Mouse (Mus musculus): Measurements from ENCODE around the gene Fer.
"Not testable (repeated sequence)": the region's sequence is repeated elsewhere in the genome, so short reads cannot be mapped to it uniquely, and the experiment has no call there.

Fer gene

GRCm38 (mm10) chr17:63863012-63863630, at the start of gene Fer:
Gene Fer, plus strand, starts transcription at chr17:63863062.
- DNase-seq (ENCODE audit: low spot score) = no peak

GRCm38 (mm10) chr17:63813552-63813951, 49.3 kb upstream of the Fer start:
- no peak for DNase-seq (ENCODE audit: low spot score)

- DNase-seq (ENCODE audit: low spot score) = no peak
These were observed 44.3 kb upstream of the Fer start for GRCm38 (mm10) chr17:63818444-63819027.

GRCm38 (mm10) chr17:63824141-63824540, 38.7 kb upstream of the Fer start:
- DNase-seq (ENCODE audit: low spot score) = no peak

- no peak for DNase-seq (ENCODE audit: low spot score)
These were observed 36.7 kb upstream of the Fer start for GRCm38 (mm10) chr17:63826196-63826595.

GRCm38 (mm10) chr17:63826767-63827166, 36.1 kb upstream of the Fer start:
- DNase-seq (ENCODE audit: low spot score) = no peak

GRCm38 (mm10) chr17:63828561-63829332, 34.1 kb upstream of the Fer start:
- no peak for DNase-seq (ENCODE audit: low spot score)

- DNase-seq (ENCODE audit: low spot score) = no peak
These were observed 31.3 kb upstream of the Fer start for GRCm38 (mm10) chr17:63831550-63831949.

GRCm38 (mm10) chr17:63836223-63836622, 26.6 kb upstream of the Fer start:
- no peak for DNase-seq (ENCODE audit: low spot score)

GRCm38 (mm10) chr17:63836641-63837040, 26.2 kb upstream of the Fer start:
- DNase-seq (ENCODE audit: low spot score) = no peak

- no peak for DNase-seq (ENCODE audit: low spot score)
These were observed 24.7 kb upstream of the Fer start for GRCm38 (mm10) chr17:63838144-63838543.

- no peak for DNase-seq (ENCODE audit: low spot score)
These were observed 23.1 kb upstream of the Fer start for GRCm38 (mm10) chr17:63839636-63840269.

- no peak for DNase-seq (ENCODE audit: low spot score)
These were observed 20.6 kb upstream of the Fer start for GRCm38 (mm10) chr17:63842226-63842625.

- DNase-seq (ENCODE audit: low spot score) = no peak
These were observed 17.9 kb upstream of the Fer start for GRCm38 (mm10) chr17:63844936-63845335.

GRCm38 (mm10) chr17:63845766-63846165, 17.1 kb upstream of the Fer start:
- not testable (repeated sequence) for DNase-seq (ENCODE audit: low spot score)

GRCm38 (mm10) chr17:63849151-63849550, 13.7 kb upstream of the Fer start:
- no peak for DNase-seq (ENCODE audit: low spot score)

- peak; percentile 44 for DNase-seq (ENCODE audit: low spot score)
These were observed 13.3 kb upstream of the Fer start for GRCm38 (mm10) chr17:63849566-63849965.

GRCm38 (mm10) chr17:63850016-63850415, 12.8 kb upstream of the Fer start:
- no peak for DNase-seq (ENCODE audit: low spot score)

GRCm38 (mm10) chr17:63857023-63857544, 5.8 kb upstream of the Fer start:
- DNase-seq (ENCODE audit: low spot score) = no peak

GRCm38 (mm10) chr17:63860988-63861387, 1.9 kb upstream of the Fer start:
- no peak for DNase-seq (ENCODE audit: low spot score)

- DNase-seq (ENCODE audit: low spot score) = no peak
These were observed 463 bp upstream of the Fer start for GRCm38 (mm10) chr17:63862399-63862798.

- peak; percentile 94 for DNase-seq (ENCODE audit: low spot score)
These were observed 836 bp downstream of the Fer start, which contains the start of gene A930002H24Rik for GRCm38 (mm10) chr17:63863647-63864149. Gene A930002H24Rik, minus strand, starts transcription at chr17:63863791.
